Mouse (Mus musculus) CH12.LX (cell line): ENCODE results near the gene Baz1b. TPM values are rescaled to one million over a fixed set of nuclear protein-coding genes. Genes with fewer than 3 reads are reported as not detected.

ENCODE experiments used
- DNase-seq: peaks from one replicate; pipeline ENCODE4 v3.0.0-alpha.2; 2013; ENCODE audit errors: extremely low read depth
- H3K27ac ChIP-seq: 2 replicates; pipeline ENCODE4 v1.5.1; 2012; ENCODE audit warnings: low read depth, mild to moderate bottlenecking, control low read depth, moderate library complexity; ENCODE audit not compliant: insufficient read depth
- H3K27me3 ChIP-seq: replicated peaks from 2 replicates; pipeline ENCODE3; 2012; ENCODE audit warnings: inconsistent platforms
- H3K36me3 ChIP-seq, 2 experiments: replicated peaks in 1 of 2; 2 replicates each; pipeline versions ENCODE3 to v1.6.1; 2012; ENCODE audit warnings: inconsistent platforms in 1 of 2, low read length in 1 of 2, mild to moderate bottlenecking in 1 of 2, mixed read lengths in 1 of 2, moderate library complexity in 1 of 2; ENCODE audit not compliant: control insufficient read depth in 1 of 2, insufficient read depth in 1 of 2
- H3K4me1 ChIP-seq, 2 experiments: 2 replicates each; pipeline ENCODE4 v1.6.1; 2012; ENCODE audit warnings: inconsistent platforms in 1 of 2, moderate library complexity in 1 of 2; ENCODE audit not compliant: insufficient read depth in 2 of 2, control insufficient read depth in 1 of 2
- H3K4me2 ChIP-seq: 2 replicates; pipeline ENCODE4 v1.6.1; 2012; ENCODE audit warnings: low read depth, mild to moderate bottlenecking, control low read depth; ENCODE audit not compliant: poor library complexity, insufficient read depth, severe bottlenecking
- H3K4me3 ChIP-seq, 3 experiments: fragments of 150-350 bp in 1 of 3; sonication (generic) in 1 of 3; replicated peaks in 1 of 3; 2 replicates each; pipeline versions ENCODE3 to v1.5.1; 2011 to 2012; ENCODE audit warnings: low read depth in 2 of 3, low read length in 2 of 3, mild to moderate bottlenecking in 2 of 3, moderate library complexity in 2 of 3, control low read depth in 1 of 3, improper control_type of control experiment in 1 of 3, inconsistent platforms in 1 of 3, mixed read lengths in 1 of 3; ENCODE audit not compliant: poor library complexity in 1 of 3
- H3K79me2 ChIP-seq: replicated peaks from 2 replicates; pipeline ENCODE4 v1.6.1; 2012; ENCODE audit warnings: mild to moderate bottlenecking, moderate library complexity; ENCODE audit not compliant: control insufficient read depth, poor library complexity, insufficient read depth, severe bottlenecking; ENCODE audit errors: extremely low read depth
- H3K9ac ChIP-seq: 2 replicates; pipeline ENCODE4 v1.6.1; 2012; ENCODE audit warnings: low read depth, mild to moderate bottlenecking, control low read depth, moderate library complexity; ENCODE audit not compliant: insufficient read depth
- H3K9me3 ChIP-seq: replicated peaks from 2 replicates; pipeline ENCODE3; 2012; ENCODE audit warnings: low read length, inconsistent platforms, mixed read lengths
- CHD1 ChIP-seq: IDR thresholded peaks from 2 replicates; pipeline ENCODE4 v1.6.1; 2012; ENCODE audit warnings: low read depth, low read length, improper control_type of control experiment, inconsistent platforms
- CTCF ChIP-seq, 2 experiments: IDR thresholded peaks in 1 of 2; conservative IDR thresholded peaks in 1 of 2; 2 replicates each; pipeline ENCODE4 v1.5.1; 2011 to 2012; ENCODE audit warnings: low read depth in 2 of 2, low read length in 2 of 2, improper control_type of control experiment in 1 of 2, inconsistent platforms in 1 of 2, mild to moderate bottlenecking in 1 of 2, moderate library complexity in 1 of 2
- EP300 ChIP-seq: IDR thresholded peaks from 2 replicates; pipeline ENCODE4 v1.6.1; 2011; ENCODE audit warnings: low read length, improper control_type of control experiment
- ETS1 ChIP-seq: conservative IDR thresholded peaks from 2 replicates; pipeline ENCODE4 v1.6.1; 2012; ENCODE audit warnings: low read depth, mild to moderate bottlenecking, inconsistent platforms, low read length, improper control_type of control experiment, moderate library complexity
- GABPA ChIP-seq: IDR thresholded peaks from 2 replicates; pipeline ENCODE4 v1.6.1; 2012; ENCODE audit warnings: low read depth, low read length, improper control_type of control experiment, inconsistent platforms; ENCODE audit not compliant: insufficient replicate concordance
- HCFC1 ChIP-seq: IDR thresholded peaks from 2 replicates; pipeline ENCODE4 v1.6.1; 2012; ENCODE audit warnings: low read depth, mild to moderate bottlenecking, inconsistent platforms, low read length, improper control_type of control experiment
- JUN ChIP-seq: IDR thresholded peaks from 2 replicates; pipeline ENCODE4 v1.6.1; 2011; ENCODE audit warnings: low read depth, mild to moderate bottlenecking, low read length, improper control_type of control experiment, moderate library complexity; ENCODE audit not compliant: insufficient read depth
- JUND ChIP-seq: conservative IDR thresholded peaks from 2 replicates; pipeline ENCODE4 v1.6.1; 2011; ENCODE audit warnings: low read depth, low read length, improper control_type of control experiment
- KAT2A ChIP-seq: IDR thresholded peaks from 2 replicates; pipeline ENCODE4 v1.6.1; 2012; ENCODE audit warnings: low read length, improper control_type of control experiment, inconsistent platforms; ENCODE audit not compliant: insufficient replicate concordance
- MAFK ChIP-seq: IDR thresholded peaks from 2 replicates; pipeline ENCODE4 v1.6.1; 2011; ENCODE audit warnings: low read length, improper control_type of control experiment; ENCODE audit not compliant: insufficient replicate concordance
- MAZ ChIP-seq: IDR thresholded peaks from 2 replicates; pipeline ENCODE4 v1.6.1; 2012; ENCODE audit warnings: low read depth, mild to moderate bottlenecking, inconsistent platforms, low read length, improper control_type of control experiment, moderate library complexity
- MXI1 ChIP-seq: IDR thresholded peaks from 2 replicates; pipeline ENCODE4 v1.6.1; 2011; ENCODE audit warnings: mild to moderate bottlenecking, low read depth, low read length, improper control_type of control experiment
- NRF1 ChIP-seq: IDR thresholded peaks from 2 replicates; pipeline ENCODE4 v1.6.1; 2014; ENCODE audit warnings: low read depth, mild to moderate bottlenecking, inconsistent platforms, low read length, improper control_type of control experiment, moderate library complexity
- PAX5 ChIP-seq: IDR thresholded peaks from 2 replicates; pipeline ENCODE4 v1.6.1; 2012; ENCODE audit warnings: low read length, inconsistent platforms, mixed read lengths
- RAD21 ChIP-seq: IDR thresholded peaks from 2 replicates; pipeline ENCODE4 v1.6.1; 2011; ENCODE audit warnings: low read depth, mild to moderate bottlenecking, low read length, improper control_type of control experiment, moderate library complexity
- RCOR1 ChIP-seq: conservative IDR thresholded peaks from 2 replicates; pipeline ENCODE4 v1.6.1; 2012; ENCODE audit warnings: low read depth, mild to moderate bottlenecking, inconsistent platforms, low read length, improper control_type of control experiment
- SIN3A ChIP-seq: IDR thresholded peaks from 2 replicates; pipeline ENCODE4 v1.6.1; 2012; ENCODE audit warnings: low read length, improper control_type of control experiment, inconsistent platforms
- SMC3 ChIP-seq: IDR thresholded peaks from 2 replicates; pipeline ENCODE4 v1.6.1; 2011; ENCODE audit warnings: low read depth, low read length, improper control_type of control experiment
- TBP ChIP-seq: conservative IDR thresholded peaks from 2 replicates; pipeline ENCODE4 v1.6.1; 2011; ENCODE audit warnings: low read depth, low read length, improper control_type of control experiment
- UBTF ChIP-seq: IDR thresholded peaks from 2 replicates; pipeline ENCODE4 v1.6.1; 2012; ENCODE audit warnings: low read depth, mild to moderate bottlenecking, inconsistent platforms, low read length, improper control_type of control experiment, moderate library complexity
- USF1 ChIP-seq: IDR thresholded peaks from 2 replicates; pipeline ENCODE4 v1.6.1; 2014; ENCODE audit warnings: low read depth, mild to moderate bottlenecking, inconsistent platforms, low read length, improper control_type of control experiment
- USF2 ChIP-seq: conservative IDR thresholded peaks from 2 replicates; pipeline ENCODE4 v1.6.1; 2011; ENCODE audit warnings: low read depth, low read length, improper control_type of control experiment
- ZKSCAN1 ChIP-seq: IDR thresholded peaks from 2 replicates; pipeline ENCODE4 v1.6.1; 2012; ENCODE audit warnings: low read depth, inconsistent platforms, low read length, improper control_type of control experiment, borderline replicate concordance
- ZMIZ1 ChIP-seq: IDR thresholded peaks from 2 replicates; pipeline ENCODE4 v1.6.1; 2012; ENCODE audit warnings: low read depth, mild to moderate bottlenecking, inconsistent platforms, low read length, improper control_type of control experiment
- dilution Hi-C: fragments of 300-500 bp; cut with MboI; formaldehyde crosslinking; loops from 2 replicates; pipeline ENCODE4 v1.14.3; 2020; ENCODE audit warnings: low sequenced_read_pairs; ENCODE audit not compliant: extremely low pct_unique_long_range_greater_than_20kb, extremely low pct_ligation_motif_present
- in situ Hi-C: fragments of 300-500 bp; cut with MboI; formaldehyde crosslinking; loops from 3 replicates; pipeline ENCODE4 v1.14.3; 2019; ENCODE audit warnings: low sequenced_read_pairs, low pct_ligation_motif_present, low pct_unique_long_range_greater_than_20kb, mixed read lengths
- polyA plus RNA-seq: library from polyadenylated mRNA; unstranded; fragments of >175 nt; gene quantifications from 2 replicates; pipeline ENCODE4 v1.2.1, GENCODE M21; 2012; ENCODE audit warnings: low read depth; ENCODE audit not compliant: insufficient read length
- total RNA-seq, 2 experiments: library from RNA; depleted of rRNA; stranded (reverse); fragments of 300-350 nt in 1 of 2; fragments of >200 nt in 1 of 2; gene quantifications; 2 replicates each; pipeline ENCODE4 v1.2.3; 2012 to 2014

The Baz1b gene
- total and polyA plus RNA-seq, 3 experiments: 53.3 to 85.4 (median 60.0) TPM

DNA sequence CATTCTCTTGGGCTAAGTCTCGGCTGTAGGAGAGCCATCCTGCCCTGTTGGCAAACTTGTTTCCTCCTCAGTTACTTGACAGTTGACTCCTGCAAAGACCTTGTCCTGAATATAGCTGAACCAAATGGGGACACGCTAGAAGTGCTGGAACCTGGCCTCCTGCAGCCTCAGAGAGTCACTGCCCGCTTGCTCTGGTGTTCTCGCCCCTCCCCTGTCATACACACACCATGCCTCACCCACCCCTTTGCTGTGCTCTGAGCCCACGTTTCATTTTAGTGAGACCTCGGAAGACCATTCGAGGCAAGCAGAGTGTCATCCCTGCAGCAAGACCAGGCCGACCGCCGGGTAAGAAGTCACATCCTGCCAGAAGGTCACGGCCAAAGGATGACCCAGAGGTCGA lies 55.1 kb downstream of the Baz1b start:
- in situ Hi-C loops (no loop called here), dilution Hi-C loops (no loop called here)
- Histone ChIP-seq H3K9me3 (no peaks in the 10 kb centered on the region), H3K4me3 (no peak overlapping the region), H3K79me2 (no peaks in the 10 kb centered on the region; the same call in 1 of the 2 replicates), H3K4me2 (no peak overlapping the region), H3K36me3 (peaks cover 89 to 98% of the 10 kb centered on the region in 2 experiments), H3K27ac (no peak overlapping the region), H3K9ac (no peak overlapping the region), H3K27me3 (no peaks in the 10 kb centered on the region), H3K4me1 (peaks cover 0 to 9% of the 10 kb centered on the region in 2 experiments; a peak in 2 of 4 replicates)
- TF ChIP-seq CTCF (conservative IDR thresholded peaks at IDR 0.05 in 1 of 2, IDR thresholded peaks at IDR 0.05 in 1 of 2; ENCODE audit: low read depth in 2 of 2, low read length in 2 of 2): no peak
- no peak for TF ChIP-seq JUND
- no peak for TF ChIP-seq GABPA
- no peak for TF ChIP-seq KAT2A
- no peak for TF ChIP-seq ETS1
- TF ChIP-seq EP300: no peak
- no peak for TF ChIP-seq SIN3A
- no peak for TF ChIP-seq NRF1
- TF ChIP-seq USF2: no peak
- DNase-seq: no peak

DNA sequence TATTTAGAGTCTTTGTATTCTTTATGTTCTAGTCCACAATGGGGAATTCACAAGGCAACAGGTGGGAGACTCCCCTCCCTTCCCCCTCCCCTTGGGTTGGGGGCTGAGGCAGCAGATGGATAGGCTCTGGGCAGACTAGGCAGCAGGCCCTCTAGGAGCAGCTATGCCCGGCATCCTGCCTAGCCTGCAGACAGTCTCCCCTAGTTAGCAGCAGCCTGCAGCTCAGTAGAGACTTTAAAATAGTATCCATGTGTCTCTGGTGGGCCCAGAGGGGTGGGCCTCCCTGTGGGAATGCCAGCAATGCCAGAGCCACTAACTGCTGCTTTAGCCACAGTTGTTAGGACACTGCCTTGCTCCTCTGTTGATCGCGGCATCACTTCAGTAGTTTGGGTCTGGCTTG lies 55.5 kb downstream of the Baz1b start:
- in situ Hi-C loops: no loop called here
- H3K79me2 ChIP-seq: no peaks in the 10 kb centered on the region; the same call in 1 of the 2 replicates
- H3K9me3 ChIP-seq: no peaks in the 10 kb centered on the region
- H3K4me1 ChIP-seq: peaks cover 0 to 9% of the 10 kb centered on the region in 2 experiments; a peak in 2 of 4 replicates
- no peak for DNase-seq
- H3K4me3 ChIP-seq: no peak overlapping the region
- H3K9ac ChIP-seq: no peak overlapping the region
- H3K27ac ChIP-seq: no peak overlapping the region
- no peak overlapping the region for H3K4me2 ChIP-seq
- H3K27me3 ChIP-seq: no peaks in the 10 kb centered on the region
- TF ChIP-seq EP300 (no peak), MAFK (no peak), MXI1 (no peak), USF1 (no peak), ZKSCAN1 (no peak), MAZ (no peak), TBP (no peak), HCFC1 (no peak), RCOR1 (no peak), UBTF (no peak), RAD21 (no peak), PAX5 (no peak), NRF1 (no peak), CHD1 (no peak), CTCF (conservative IDR thresholded peaks at IDR 0.05 in 1 of 2, IDR thresholded peaks at IDR 0.05 in 1 of 2; ENCODE audit: low read depth in 2 of 2, low read length in 2 of 2) (no peak), ZMIZ1 (no peak), SMC3 (no peak), SIN3A (no peak), JUND (no peak), JUN (no peak)
- TF ChIP-seq, all 38 proteins: peak for 0
- peaks cover 88 to 98% of the 10 kb centered on the region in 2 experiments for H3K36me3 ChIP-seq
- dilution Hi-C loops: no loop called here
